Mouse (Mus musculus) myocyte (in vitro differentiated cells): ENCODE data around the gene Olfr332. TPM values are rescaled to one million over a fixed set of nuclear protein-coding genes. Genes with fewer than 3 reads are reported as not detected.
"Not testable (repeated sequence)": the region's sequence is repeated elsewhere in the genome, so short reads cannot be mapped to it uniquely, and the experiment has no call there.

Experiments
- H3K27me3 ChIP-seq: one replicate; pipeline ENCODE4 v1.6.1; 2011; ENCODE audit not compliant: control insufficient read depth, insufficient read depth, insufficient read length
- H3K36me3 ChIP-seq: one replicate; pipeline ENCODE4 v1.6.1; 2011; ENCODE audit not compliant: control insufficient read depth, insufficient read depth
- H3K4me2 ChIP-seq: one replicate; pipeline ENCODE4 v1.6.1; 2011; ENCODE audit warnings: low read depth, control low read depth
- H3K4me3 ChIP-seq: one replicate; pipeline ENCODE4 v1.5.1; 2011; ENCODE audit warnings: mild to moderate bottlenecking, control low read depth, moderate library complexity
- H3K79me2 ChIP-seq: one replicate; pipeline ENCODE4 v1.6.1; 2011; ENCODE audit not compliant: control insufficient read depth, insufficient read depth
- H3ac ChIP-seq: one replicate; pipeline ENCODE4 v1.6.1; 2011; ENCODE audit not compliant: control insufficient read depth, insufficient read length
- CEBPB ChIP-seq: IDR thresholded peaks from 2 replicates; pipeline ENCODE4 v1.6.1; 2011; ENCODE audit warnings: mild to moderate bottlenecking, moderate library complexity; ENCODE audit not compliant: poor library complexity, insufficient read depth, severe bottlenecking
- E2F4 ChIP-seq: IDR thresholded peaks from one replicate; pipeline ENCODE4 v1.6.1; 2011; ENCODE audit warnings: mild to moderate bottlenecking, control low read depth, moderate library complexity; ENCODE audit not compliant: insufficient read depth
- MAX ChIP-seq: IDR thresholded peaks from one replicate; pipeline ENCODE4 v1.6.1; 2011; ENCODE audit warnings: low read depth, mild to moderate bottlenecking, control low read depth
- MYOD1 ChIP-seq, 3 experiments: IDR thresholded peaks; one replicate each; pipeline ENCODE4 v1.6.1; 2011; ENCODE audit warnings: control low read depth in 2 of 3, low read depth in 2 of 3, mild to moderate bottlenecking in 2 of 3, moderate library complexity in 1 of 3; ENCODE audit not compliant: insufficient read length in 2 of 3, control insufficient read depth in 1 of 3
- MYOG ChIP-seq, 3 experiments: IDR thresholded peaks; one replicate each; pipeline ENCODE4 v1.6.1; 2011; ENCODE audit warnings: control low read depth in 2 of 3, low read depth in 2 of 3, mild to moderate bottlenecking in 2 of 3; ENCODE audit not compliant: insufficient read length in 2 of 3, control insufficient read depth in 1 of 3, insufficient read depth in 1 of 3
- POLR2A ChIP-seq: IDR thresholded peaks from one replicate; pipeline ENCODE4 v1.6.1; 2011; ENCODE audit warnings: low read depth, mild to moderate bottlenecking, control low read depth, moderate library complexity; ENCODE audit not compliant: insufficient read length
- POLR2AphosphoS2 ChIP-seq: IDR thresholded peaks from one replicate; pipeline ENCODE4 v1.6.1; 2011; ENCODE audit warnings: low read depth, control low read depth; ENCODE audit not compliant: insufficient read length
- REST ChIP-seq: IDR thresholded peaks from one replicate; pipeline ENCODE4 v1.6.1; 2011; ENCODE audit warnings: mild to moderate bottlenecking, control low read depth, moderate library complexity; ENCODE audit not compliant: insufficient read depth, insufficient read length
- SRF ChIP-seq: IDR thresholded peaks from one replicate; pipeline ENCODE4 v1.6.1; 2011; ENCODE audit warnings: low read depth; ENCODE audit not compliant: control insufficient read depth, insufficient read length
- TCF12 ChIP-seq: IDR thresholded peaks from one replicate; pipeline ENCODE4 v1.6.1; 2011; ENCODE audit warnings: mild to moderate bottlenecking, control low read depth; ENCODE audit not compliant: poor library complexity, insufficient read depth, severe bottlenecking
- TCF3 ChIP-seq: IDR thresholded peaks from one replicate; pipeline ENCODE4 v1.6.1; 2011; ENCODE audit warnings: low read depth, control low read depth; ENCODE audit not compliant: insufficient read length
- USF1 ChIP-seq: IDR thresholded peaks from one replicate; pipeline ENCODE4 v1.6.1; 2011; ENCODE audit warnings: low read depth, mild to moderate bottlenecking, control low read depth, moderate library complexity
- polyA plus RNA-seq: library from polyadenylated mRNA; unstranded; fragments of >200 nt; fragmentation: generic; extraction: Trizol; gene quantifications from one replicate; pipeline ENCODE4 v1.2.1, GENCODE M21; 2012; ENCODE audit warnings: missing spikeins

Gene Olfr332
- not detected for polyA plus RNA-seq

- Histone ChIP-seq H3K79me2 (no peaks in the 10 kb centered on the region), H3ac (no peak within 1 kb of the TSS), H3K4me2 (no peak within 1 kb of the TSS), H3K27me3 (no peaks in the 10 kb centered on the region), H3K4me3 (no peak within 1 kb of the TSS), H3K36me3 (no peaks in the 10 kb centered on the region)
- TF ChIP-seq MAX, result no peak
- no peak for TF ChIP-seq USF1
These were observed at the start of gene Olfr332 for GRCm38 (mm10) chr11:58492455-58492854. Olfr332 (minus strand) TSS chr11:58492555.

- not testable (repeated sequence) for H3K4me2 ChIP-seq, H3K79me2 ChIP-seq, H3ac ChIP-seq, H3K4me3 ChIP-seq, H3K36me3 ChIP-seq, H3K27me3 ChIP-seq
These were observed 42.4 kb upstream of the Olfr332 start, which contains the start of gene Olfr330 for GRCm38 (mm10) chr11:58534736-58535135. Olfr330 (minus strand) TSS chr11:58534836.

GRCm38 (mm10) chr11:58519756-58520155 lies 27.4 kb upstream of the Olfr332 start:
- H3K4me2 ChIP-seq, H3ac ChIP-seq, H3K27me3 ChIP-seq, H3K4me3 ChIP-seq, H3K36me3 ChIP-seq, H3K79me2 ChIP-seq: not testable (repeated sequence)

- H3K4me2 ChIP-seq, H3K36me3 ChIP-seq, H3K4me3 ChIP-seq, H3K79me2 ChIP-seq, H3K27me3 ChIP-seq, H3ac ChIP-seq: not testable (repeated sequence)
These were observed 26.6 kb upstream of the Olfr332 start for GRCm38 (mm10) chr11:58518916-58519315.

GRCm38 (mm10) chr11:58509058-58509457 lies 16.7 kb upstream of the Olfr332 start:
- H3ac ChIP-seq, H3K27me3 ChIP-seq, H3K4me3 ChIP-seq, H3K79me2 ChIP-seq, H3K36me3 ChIP-seq, H3K4me2 ChIP-seq: not testable (repeated sequence)

- not testable (repeated sequence) for H3ac ChIP-seq, H3K4me2 ChIP-seq, H3K4me3 ChIP-seq, H3K36me3 ChIP-seq, H3K79me2 ChIP-seq, H3K27me3 ChIP-seq
These were observed 10.1 kb upstream of the Olfr332 start, which contains the start of gene Olfr331 for GRCm38 (mm10) chr11:58502472-58502871. Olfr331 (minus strand) TSS chr11:58502572.

- TF ChIP-seq TCF3 (no peak), POLR2A (no peak), MYOD1 (IDR thresholded peaks at IDR 0.05; ENCODE audit: control insufficient read depth in 1 of 3, insufficient read length in 2 of 3, low read depth in 2 of 3) (no peak), USF1 (no peak), POLR2AphosphoS2 (no peak), MAX (no peak), CEBPB (no peak), TCF12 (no peak), SRF (no peak), REST (no peak), E2F4 (no peak), MYOG (IDR thresholded peaks at IDR 0.05; ENCODE audit: control insufficient read depth in 1 of 3, insufficient read depth in 1 of 3, insufficient read length in 2 of 3, low read depth in 2 of 3) (no peak)
- no peak overlapping the region for H3ac ChIP-seq
- no peaks in the 10 kb centered on the region for H3K36me3 ChIP-seq
- H3K79me2 ChIP-seq, result no peaks in the 10 kb centered on the region
- H3K27me3 ChIP-seq, result no peaks in the 10 kb centered on the region
- H3K4me3 ChIP-seq, result no peak overlapping the region
- no peak overlapping the region for H3K4me2 ChIP-seq
These were observed 6.9 kb upstream of the Olfr332 start for GRCm38 (mm10) chr11:58499290-58499689.
